13 mouse cellular contexts compared by ENCODE assay signal in genomic region chr8:117148520-117148919, GRCm38 (mm10). TPM values are rescaled to one million over a fixed set of nuclear protein-coding genes. Genes with fewer than 3 reads are reported as not detected.
DNase-seq lines count a peak whose midpoint lies in the region; ATAC-seq and TF ChIP-seq lines count a peak whose summit lies in the region.
"Had no signal": no experiment of that assay in that cellular context is flagged by ENCODE, and none has a peak within 500 bp of the region (broad histone marks: within the 10 kb centered on the region; RNA-seq: fewer than 3 reads in every experiment).

No protein-coding gene starts in this region.

- H3K9me3 ChIP-seq in intestine, embryonic 16.5 days (ENCODE audit: control insufficient read depth, low read length): no peaks in the 10 kb centered on the region
- H3K9me3 ChIP-seq: midbrain, embryonic 15.5 days; neural tube, embryonic 15.5 days had no signal

- intact Hi-C loops in left cerebral cortex, adult 2 months (cut with DNase I): no loop called here
- intact Hi-C loops in left cerebral cortex, postnatal 36 days (cut with DNase I): no loop called here

- no peak overlapping the region for H3K4me2 ChIP-seq in intestine, embryonic 16.5 days (ENCODE audit: low read depth, low read length)
- H3K4me2 ChIP-seq: midbrain, embryonic 15.5 days; neural tube, embryonic 15.5 days had no signal

- H3K27me3 ChIP-seq in intestine, embryonic 16.5 days (replicated peaks; ENCODE audit: control insufficient read depth, insufficient read depth, low read length): no peaks in the 10 kb centered on the region
- H3K27me3 ChIP-seq: midbrain, embryonic 15.5 days; neural tube, embryonic 15.5 days had no signal

- H3K27ac ChIP-seq in left cerebral cortex, adult 2 months: no peak overlapping the region
- H3K27ac ChIP-seq in intestine, embryonic 16.5 days (ENCODE audit: low read length): no peak overlapping the region
- H3K27ac ChIP-seq: midbrain, embryonic 15.5 days; neural tube, embryonic 15.5 days had no signal

- H3K9ac ChIP-seq in intestine, embryonic 16.5 days (ENCODE audit: low read depth, low read length): no peak overlapping the region
- H3K9ac ChIP-seq: midbrain, embryonic 15.5 days; neural tube, embryonic 15.5 days had no signal

- ATAC-seq in erythroblast, adult 5-6 weeks (replicated peaks; ENCODE audit: low FRiP score, poor library complexity, severe bottlenecking): peak; percentile 42; the same call in 1 of the 2 replicates
- no peak for ATAC-seq in intestine, embryonic 16.5 days
- ATAC-seq: hindbrain, embryonic 16.5 days; midbrain, embryonic 15.5 days had no signal

- no peak for DNase-seq in left cerebral cortex, adult 2 months (ENCODE audit: extremely low spot score in 1 of 2, low spot score in 2 of 2)
- no peak for DNase-seq in left cerebral cortex, postnatal 36 days (ENCODE audit: low spot score in 2 of 2)
- DNase-seq in 416B (ENCODE audit: low read depth): peak; percentile 25
- peak; percentile 20 for DNase-seq in CD4-positive helper T cell, adult 2 months (ENCODE audit: low read depth, low spot score)
- no peak for DNase-seq in kidney, adult 11 months
- DNase-seq: kidney, postnatal 4 days had no signal

- peak; percentile 42 for TF ChIP-seq CTCF in left cerebral cortex, adult 2 months (IDR thresholded peaks at IDR 0.05)

- no peaks in the 10 kb centered on the region for H3K4me1 ChIP-seq in intestine, embryonic 16.5 days (ENCODE audit: control insufficient read depth, insufficient read depth, low read length)
- H3K4me1 ChIP-seq: midbrain, embryonic 15.5 days; neural tube, embryonic 15.5 days had no signal

- H3K4me3 ChIP-seq in left cerebral cortex, adult 2 months: no peak overlapping the region
- H3K4me3 ChIP-seq in intestine, embryonic 16.5 days (ENCODE audit: low read length): no peak overlapping the region
- H3K4me3 ChIP-seq: midbrain, embryonic 15.5 days; neural tube, embryonic 15.5 days had no signal

- WGBS in intestine, embryonic 16.5 days: 92% methylated on average over 6 of the region's 6 CpGs

- no peaks in the 10 kb centered on the region for H3K36me3 ChIP-seq in intestine, embryonic 16.5 days (ENCODE audit: control insufficient read depth, insufficient read depth, low read length)
- H3K36me3 ChIP-seq: midbrain, embryonic 15.5 days; neural tube, embryonic 15.5 days had no signal

RNA-seq across cellular contexts. Expression of gene Gan, which starts 9.4 kb away (rescaled TPM):
- 10 to 100 TPM; 18.4 to 19.4 TPM for total RNA-seq in left cerebral cortex, adult 2 months (2021)
- total RNA-seq in left cerebral cortex, postnatal 36 days (2021): 10 to 100 TPM; 16.3 to 17.0 TPM
- total RNA-seq in erythroblast, adult 5-6 weeks (2015; ENCODE audit: low replicate concordance): 18.1 and 25.9 TPM in 2 replicates
- total RNA-seq in erythroblast, adult 5-6 weeks (2017; ENCODE audit: low replicate concordance): 29.7 and 31.4 TPM in 2 replicates
- polyA plus RNA-seq in intestine, embryonic 16.5 days (2015; fragmentation: Nextera tagmentation; extraction: Ambion mirVana): 1.5 TPM in 2 replicates

RNA-seq across cellular contexts. Expression of gene Bco1, which starts 52.9 kb away (rescaled TPM):
- total RNA-seq in left cerebral cortex, adult 2 months (2021): not detected
- total RNA-seq in left cerebral cortex, postnatal 36 days (2021): not detected
- not detected in 2 replicates for total RNA-seq in erythroblast, adult 5-6 weeks (2015; ENCODE audit: low replicate concordance)
- total RNA-seq in erythroblast, adult 5-6 weeks (2017; ENCODE audit: low replicate concordance): not detected in 2 replicates
- polyA plus RNA-seq in intestine, embryonic 16.5 days (2015; fragmentation: Nextera tagmentation; extraction: Ambion mirVana): 1.2 TPM in 2 replicates
- total RNA-seq: gastrocnemius, adult 8-10 months had no signal
- polyA plus RNA-seq: heart, embryonic 14.5 days had no signal

Comparison
In these comparisons a context has a peak if more than half of its experiments do, and no peak if none do; other contexts are left out.
1. DNase-seq: peak in 416B (single experiment) and CD4-positive helper T cell, adult 2 months (single experiment); none in left cerebral cortex, adult 2 months (0 of 2), left cerebral cortex, postnatal 36 days (0 of 2) and kidney, adult 11 months (single experiment).